Mouse (Mus musculus): Measurements from ENCODE around the gene Ackr3.
A peak's percentile ranks its signal among the peaks of the same experiment; 100 is the strongest.

The Ackr3 gene

GRCm38 (mm10) chr1:90203783-90204690 lies at the start of gene Ackr3:
TSS of gene Ackr3 (plus strand) at chr1:90203980.
- DNase-seq (ENCODE audit: low read depth): peak; percentile 79

- no peak for DNase-seq (ENCODE audit: low read depth)
Observed at GRCm38 (mm10) chr1:90156589-90156988, 47.2 kb upstream of the Ackr3 start.

- DNase-seq (ENCODE audit: low read depth): no peak
Observed at GRCm38 (mm10) chr1:90159927-90160326, 43.9 kb upstream of the Ackr3 start.

GRCm38 (mm10) chr1:90161623-90162022 lies 42.2 kb upstream of the Ackr3 start:
- DNase-seq (ENCODE audit: low read depth): no peak

- DNase-seq (ENCODE audit: low read depth): no peak
Observed at GRCm38 (mm10) chr1:90162379-90162857, 41.4 kb upstream of the Ackr3 start.

GRCm38 (mm10) chr1:90163161-90163560 lies 40.6 kb upstream of the Ackr3 start:
- DNase-seq (ENCODE audit: low read depth): no peak

GRCm38 (mm10) chr1:90164319-90164718 lies 39.5 kb upstream of the Ackr3 start:
- no peak for DNase-seq (ENCODE audit: low read depth)

GRCm38 (mm10) chr1:90174338-90174737 lies 29.4 kb upstream of the Ackr3 start:
- no peak for DNase-seq (ENCODE audit: low read depth)

GRCm38 (mm10) chr1:90176223-90176622 lies 27.6 kb upstream of the Ackr3 start:
- no peak for DNase-seq (ENCODE audit: low read depth)

DNA sequence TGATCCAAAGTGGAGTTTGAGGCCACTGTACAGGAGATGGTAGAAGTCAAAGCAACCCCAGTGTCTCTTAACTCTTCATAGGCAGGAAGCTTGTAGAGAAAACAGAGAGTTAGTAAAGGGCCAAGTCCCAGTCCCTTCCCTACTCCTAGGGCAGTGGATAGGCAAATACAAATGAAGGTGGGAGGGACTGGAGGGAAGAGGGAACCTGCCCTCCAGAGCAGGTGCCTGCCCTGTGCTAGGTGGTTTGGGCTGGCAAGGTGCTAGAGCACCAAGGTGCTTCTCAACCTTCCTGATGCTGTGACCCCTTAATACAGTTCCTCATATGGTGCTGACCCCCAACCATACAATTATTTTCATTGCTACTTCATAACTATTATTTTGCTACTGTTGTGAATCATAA lies 26.2 kb upstream of the Ackr3 start:
- no peak for DNase-seq (ENCODE audit: low read depth)

DNA sequence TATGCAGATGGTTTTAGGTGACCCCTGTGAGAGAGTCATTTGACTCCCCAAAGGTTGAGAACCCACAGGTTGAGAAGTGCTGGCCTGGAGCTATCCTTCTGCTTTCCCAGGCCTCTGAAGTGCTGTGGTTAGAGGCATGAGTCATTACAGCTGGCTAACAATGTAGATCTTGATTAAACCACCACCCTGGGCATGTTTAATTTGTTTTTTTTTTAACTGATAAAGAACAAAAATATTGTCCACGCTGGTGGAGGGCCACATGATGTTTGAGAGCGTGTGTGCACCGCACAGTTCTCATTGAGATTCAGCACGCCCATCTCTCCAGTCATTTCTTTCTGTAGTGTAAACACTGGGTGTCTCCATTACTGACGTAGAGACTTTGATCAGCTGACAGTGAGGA lies 25.8 kb upstream of the Ackr3 start:
- DNase-seq (ENCODE audit: low read depth): peak; percentile 61

DNA sequence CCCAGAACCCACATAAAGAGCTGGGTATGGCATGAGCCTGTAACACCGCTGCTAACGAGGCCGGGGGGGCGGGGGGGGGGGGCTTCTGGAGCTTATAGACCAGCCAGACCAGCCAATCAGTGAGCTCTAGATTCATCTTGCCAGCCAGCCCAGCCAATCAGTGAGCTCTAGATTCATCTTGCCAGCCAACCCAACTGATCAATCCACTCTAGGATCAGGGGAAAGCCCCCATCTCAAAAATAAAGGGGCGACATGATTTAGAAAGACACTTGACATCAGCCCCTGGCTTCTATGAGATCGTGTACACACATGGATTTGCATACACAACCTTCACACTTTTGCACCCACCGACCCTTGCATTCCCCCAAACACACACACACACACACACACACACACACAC lies 23.3 kb upstream of the Ackr3 start:
- DNase-seq (ENCODE audit: low read depth): no peak

DNA sequence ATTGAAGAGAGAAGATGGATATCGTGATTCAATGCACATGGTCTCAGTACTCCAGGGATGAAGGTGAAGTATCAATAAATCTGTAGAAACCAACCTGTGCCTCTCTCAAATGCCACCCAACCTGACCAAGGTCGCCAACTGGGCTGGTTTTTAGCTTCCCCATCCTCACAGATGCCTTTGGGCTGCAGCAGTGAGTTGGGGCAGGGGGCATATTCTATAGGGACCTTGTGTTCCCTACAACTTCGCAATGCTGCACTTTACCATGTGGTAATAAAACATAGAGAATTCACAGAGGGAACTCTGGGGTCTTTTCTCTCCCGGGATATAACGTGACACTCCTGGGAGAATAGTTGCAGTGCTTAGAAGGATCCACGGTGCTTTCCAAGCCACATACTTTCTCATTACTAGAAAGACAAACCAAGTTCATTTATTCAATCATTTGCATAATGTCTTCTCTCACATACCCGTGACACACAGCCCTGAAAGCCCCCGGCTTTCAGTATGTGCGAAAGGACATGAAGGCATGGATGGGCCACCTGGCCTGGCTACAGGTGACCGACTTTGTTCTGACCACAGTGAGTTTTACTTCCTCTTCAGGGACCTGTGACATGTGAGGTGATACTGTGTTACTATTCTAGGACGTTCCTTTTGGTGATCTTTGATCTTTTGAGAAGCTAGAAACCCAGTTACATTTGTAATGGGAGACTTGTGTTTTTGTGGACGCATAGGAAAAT lies 22.6 kb upstream of the Ackr3 start:
- DNase-seq (ENCODE audit: low read depth): no peak

GRCm38 (mm10) chr1:90182521-90182920 lies 21.3 kb upstream of the Ackr3 start:
- DNase-seq (ENCODE audit: low read depth): no peak

DNA sequence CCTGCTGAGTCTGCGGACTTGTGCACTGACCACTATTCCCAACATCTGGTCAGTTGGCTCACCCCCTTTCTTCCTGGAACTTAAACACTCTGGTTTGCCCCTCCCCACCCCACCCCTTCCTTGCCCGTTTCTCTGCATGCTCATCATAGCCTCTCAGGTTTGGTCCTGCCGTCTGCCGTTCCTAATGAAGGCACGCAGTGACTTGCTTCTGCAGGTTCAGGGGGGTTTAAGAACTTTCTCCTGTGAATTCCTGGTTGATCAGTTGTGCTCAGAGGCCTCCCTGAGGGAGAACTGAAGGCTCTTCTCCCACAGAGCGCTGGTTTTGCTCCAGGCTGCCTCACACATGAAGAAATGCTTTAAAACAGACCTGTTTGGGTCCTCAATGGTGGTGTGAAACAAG lies 20.2 kb upstream of the Ackr3 start:
- no peak for DNase-seq (ENCODE audit: low read depth)

DNA sequence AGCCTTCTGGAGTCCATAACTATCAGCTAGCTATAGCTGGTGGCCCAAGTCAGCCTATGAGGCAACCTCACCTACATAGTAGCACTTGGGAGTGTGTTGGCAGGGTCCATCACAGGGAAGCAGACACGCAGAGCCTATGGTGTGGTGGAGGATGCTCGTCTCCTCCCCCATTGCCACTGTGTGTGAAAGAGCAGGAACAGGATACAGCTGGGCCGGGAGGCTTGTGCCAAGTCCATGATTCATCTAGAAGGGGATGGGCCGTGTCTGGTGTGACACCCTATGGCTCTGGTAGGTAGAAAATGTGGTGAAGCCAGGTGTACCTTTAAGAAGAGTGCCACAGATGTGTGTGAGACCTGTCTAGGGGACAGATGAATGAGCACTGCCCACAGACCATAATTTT lies 17.6 kb upstream of the Ackr3 start:
- DNase-seq (ENCODE audit: low read depth): peak; percentile 39

DNA sequence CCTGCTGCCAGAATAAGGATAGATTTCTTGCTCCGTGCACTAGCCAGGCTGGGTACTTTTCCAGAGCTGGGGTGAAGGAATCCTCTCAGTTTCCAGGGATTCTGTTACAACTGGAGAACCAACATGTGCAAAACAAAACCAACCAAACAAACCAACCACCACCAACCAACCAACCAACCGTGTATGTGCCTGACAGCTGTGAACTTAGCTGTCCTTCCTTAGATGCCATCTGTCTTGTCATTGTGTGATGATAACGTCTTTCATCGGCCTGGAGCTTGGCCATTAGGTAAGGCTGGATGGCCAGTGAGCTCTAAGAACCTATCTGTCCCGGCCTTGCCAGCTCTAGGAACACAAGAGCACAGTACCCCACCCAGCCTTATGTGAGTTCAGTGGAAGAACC lies 16.9 kb upstream of the Ackr3 start:
- no peak for DNase-seq (ENCODE audit: low read depth)

- DNase-seq (ENCODE audit: low read depth): no peak
Observed at GRCm38 (mm10) chr1:90189046-90189445, 14.7 kb upstream of the Ackr3 start.

DNA sequence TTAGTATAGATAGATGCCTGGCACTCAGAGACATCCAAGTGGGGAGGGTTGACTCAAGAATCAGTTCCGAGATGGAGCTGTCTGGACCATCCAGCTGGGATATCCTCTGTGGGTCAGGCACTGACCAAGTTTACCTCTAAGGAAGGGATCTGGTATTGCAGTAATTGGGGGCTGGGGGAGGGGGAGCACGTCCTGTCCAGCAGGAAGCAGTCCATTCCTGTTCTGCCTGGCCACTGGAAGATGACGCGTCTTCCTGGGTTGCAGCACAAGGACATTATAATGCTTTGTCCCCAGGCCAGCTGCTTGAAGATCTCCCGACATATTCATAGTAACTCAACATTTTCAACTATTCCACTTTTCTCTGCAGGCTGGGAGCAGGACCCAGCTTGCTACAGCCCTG lies 2.5 kb upstream of the Ackr3 start:
- no peak for DNase-seq (ENCODE audit: low read depth)

DNA sequence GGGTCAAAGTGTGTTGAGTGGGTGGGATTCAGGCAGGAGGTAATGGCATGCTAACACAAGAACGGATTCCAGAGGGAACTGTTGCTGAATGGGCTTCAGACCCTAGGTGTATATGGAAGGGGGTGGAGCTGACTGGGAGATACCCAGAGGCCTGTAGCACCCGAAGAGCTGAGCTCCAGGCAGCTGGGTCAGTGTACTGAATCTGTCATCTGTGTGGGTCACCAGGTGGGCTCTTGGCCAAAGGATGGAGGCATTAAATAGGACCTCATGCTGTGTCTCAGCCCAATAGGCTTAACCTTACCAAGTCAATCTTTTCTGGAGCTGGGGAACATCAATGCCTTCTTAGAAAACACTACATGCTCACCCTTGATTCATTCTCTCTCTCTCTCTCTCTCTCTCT lies 2.1 kb upstream of the Ackr3 start:
- no peak for DNase-seq (ENCODE audit: low read depth)

GRCm38 (mm10) chr1:90202207-90202978 lies 1.4 kb upstream of the Ackr3 start:
- DNase-seq (ENCODE audit: low read depth): peak; percentile 15

DNA sequence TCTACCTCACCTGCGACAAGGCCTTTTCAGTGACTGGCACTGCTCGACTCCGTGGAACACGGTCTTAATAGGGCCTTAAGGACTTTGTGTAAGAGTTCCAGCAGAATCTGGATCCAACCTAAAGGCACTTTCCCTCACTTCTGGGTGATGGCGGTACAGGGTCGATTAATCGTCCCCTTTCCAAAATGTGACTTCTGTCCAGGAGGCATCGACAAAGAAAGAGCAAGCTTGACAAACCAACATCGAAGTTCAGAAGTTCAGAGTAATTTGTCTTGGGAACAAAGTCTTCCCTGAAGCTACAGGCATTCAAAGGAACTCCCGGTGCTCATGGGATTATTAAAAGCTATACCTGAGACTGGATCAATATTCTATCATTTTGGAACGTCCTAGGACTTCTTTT lies 439 bp upstream of the Ackr3 start:
- no peak for DNase-seq (ENCODE audit: low read depth)
